Mouse (Mus musculus) adipose tissue, adult 10 weeks (tissue): ENCODE data around the gene Sh3rf1. TPM values are rescaled to one million over a fixed set of nuclear protein-coding genes. Genes with fewer than 3 reads are reported as not detected.

Experiments used
- polyA plus RNA-seq: library from polyadenylated mRNA; stranded (reverse); fragments of 350-450 nt; fragmentation: Illumina TruSeq; extraction: RNeasy Lipid Tissue Mini Kit (QIAGEN cat#74804); gene quantifications from one replicate; pipeline ENCODE4 v1.2.3, GENCODE M21; 2014; ENCODE audit warnings: low read depth, low replicate concordance

Gene Sh3rf1
- polyA plus RNA-seq: 13.0 TPM

DNA sequence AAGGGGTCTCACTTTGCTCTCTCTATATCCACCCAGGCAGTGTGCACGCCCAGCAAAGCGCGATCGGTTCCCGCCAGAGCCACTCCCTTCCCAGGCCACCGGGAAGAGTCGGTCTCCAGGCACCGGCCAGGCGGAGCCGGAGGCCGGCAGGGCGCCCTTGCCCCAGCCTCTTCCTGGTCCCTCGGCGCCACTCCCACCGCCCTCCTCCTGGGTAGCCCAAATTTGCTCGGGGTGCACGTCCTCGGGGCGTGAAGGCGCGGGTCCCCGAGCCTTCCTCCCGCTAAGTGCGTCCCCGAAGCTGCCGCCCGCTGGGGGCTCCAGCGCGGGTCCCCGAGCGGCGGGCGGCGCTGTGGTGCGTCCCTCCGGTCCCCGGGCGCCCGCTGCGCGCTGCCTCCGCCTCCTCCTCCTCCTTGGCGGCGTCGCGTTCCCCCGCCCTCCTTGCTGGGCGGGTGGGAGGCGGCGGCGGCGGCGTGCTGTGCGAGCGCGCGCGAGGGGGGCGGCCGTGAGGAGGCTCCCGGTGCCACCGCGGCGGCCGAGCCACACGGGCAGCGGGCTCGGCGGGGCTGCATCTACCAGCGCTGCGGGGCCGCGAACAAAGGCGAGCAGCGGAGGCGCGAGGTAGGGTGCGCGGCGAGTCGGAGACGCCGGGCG is at the start of gene Sh3rf1:
Gene Sh3rf1 (plus strand): TSS at position 144 of the 651 bp plus-strand sequence.

Other genes with a start within 250 kb of the Sh3rf1 start
- gene Clcn3, start 240.6 kb upstream of the Sh3rf1 start, polyA plus RNA-seq: 28.4 TPM
- gene Nek1, start 230.7 kb upstream of the Sh3rf1 start, polyA plus RNA-seq: 9.1 TPM